Mouse (Mus musculus): ENCODE data around the gene Syk.

DNA sequence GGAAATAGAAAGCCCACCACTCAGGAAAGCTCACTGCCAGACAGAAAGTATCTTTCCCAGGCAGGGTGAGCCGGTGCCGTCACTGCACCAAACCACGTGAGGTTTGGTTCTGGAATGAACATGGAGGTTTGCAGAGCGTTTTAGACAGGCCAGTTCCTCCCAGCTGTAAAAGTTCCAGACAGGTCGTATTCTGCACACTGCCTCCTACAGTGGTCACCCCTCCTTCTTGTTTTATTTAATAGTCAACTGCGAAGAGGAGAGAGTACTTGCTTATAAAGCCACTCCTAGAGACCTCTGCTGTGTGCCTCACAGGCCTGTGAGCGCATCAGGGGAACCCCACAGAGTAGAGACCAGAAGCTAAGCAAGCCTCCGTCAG, 69.3 kb downstream of the Syk start:
- TF ChIP-seq GATA1 (IDR thresholded peaks at IDR 0.05; ENCODE audit: borderline replicate concordance, low read length) (no peak), FLI1 (IDR thresholded peaks at IDR 0.05; ENCODE audit: low read length) (no peak)

Measured in megakaryocyte, embryonic 14.5 days (primary cell).